Mouse (Mus musculus): ENCODE results near the gene Krtap6-1. TPM values are rescaled to one million over a fixed set of nuclear protein-coding genes. Genes with fewer than 3 reads are reported as not detected.
"Not testable (repeated sequence)": the region's sequence is repeated elsewhere in the genome, so short reads cannot be mapped to it uniquely, and the experiment has no call there.

The Krtap6-1 gene
- total RNA-seq (2021) = not detected
- long read RNA-seq, experiment 1 = 0 reads
- long read RNA-seq, experiment 2 = 0 reads

DNA sequence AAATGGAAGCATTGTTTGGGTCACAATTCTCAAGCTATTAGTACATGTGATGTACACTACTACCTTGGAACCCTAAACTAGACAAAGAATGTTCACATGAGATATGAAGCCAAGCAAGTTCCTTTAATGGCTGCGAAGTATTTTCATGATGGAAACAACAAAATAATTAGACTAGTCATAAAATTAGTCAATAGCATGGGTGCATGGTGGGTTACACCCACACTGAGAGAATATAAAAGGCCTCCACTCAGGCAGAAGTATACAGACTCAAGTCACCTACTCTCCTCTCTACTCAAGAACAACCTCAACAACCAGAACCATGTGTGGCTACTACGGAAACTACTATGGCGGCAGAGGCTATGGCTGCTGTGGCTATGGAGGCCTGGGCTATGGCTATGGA is at the start of gene Krtap6-1:
Krtap6-1 (plus strand) TSS at position 301 of the 400 bp plus-strand sequence.
- DNase-seq; intact Hi-C loops (cut with DNase I): not testable (repeated sequence)

DNA sequence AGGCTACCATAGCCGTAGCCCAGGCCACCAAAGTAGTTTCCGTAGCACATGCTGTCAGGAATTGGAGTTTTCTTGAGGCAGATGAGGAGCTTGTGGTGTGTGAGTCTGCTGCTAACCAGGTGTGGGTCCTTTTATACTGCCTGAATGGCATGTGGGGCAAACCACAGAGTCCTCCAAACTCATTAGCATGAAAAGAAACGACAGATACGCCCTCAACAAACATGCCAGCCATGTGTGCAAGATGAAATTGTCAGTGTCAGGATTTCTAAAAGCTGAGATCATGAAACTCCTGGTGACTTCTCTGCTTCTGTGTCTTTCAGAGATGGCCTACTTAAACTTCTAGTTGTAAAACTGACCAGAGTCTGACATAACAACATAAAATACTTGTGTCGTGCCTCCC is 20.8 kb upstream of the Krtap6-1 start, which contains the start of gene Krtap22-2:
Krtap22-2 (minus strand) TSS at position 101 of the 400 bp plus-strand sequence.
- no peak for DNase-seq
- intact Hi-C loops (cut with DNase I) = no loop called here

DNA sequence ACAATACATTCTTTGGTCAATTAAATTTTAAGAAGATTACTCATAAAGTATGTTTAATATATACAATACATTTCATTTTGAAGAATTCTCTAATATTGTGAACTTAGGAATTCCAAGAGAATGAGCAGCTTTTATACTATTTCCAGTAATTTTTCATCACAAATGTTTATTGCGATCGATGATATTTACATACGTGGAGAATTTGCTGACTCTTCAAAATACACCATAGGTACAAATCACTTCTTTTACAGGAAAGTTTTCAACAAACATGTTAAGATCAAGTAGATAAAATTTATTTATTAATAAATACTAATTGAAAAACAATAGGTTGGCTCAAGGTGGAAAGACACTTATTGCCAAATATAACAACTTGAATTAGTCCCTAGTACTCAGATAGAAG is 17.5 kb upstream of the Krtap6-1 start:
- no peak for DNase-seq
- intact Hi-C loops (cut with DNase I) = no loop called here

DNA sequence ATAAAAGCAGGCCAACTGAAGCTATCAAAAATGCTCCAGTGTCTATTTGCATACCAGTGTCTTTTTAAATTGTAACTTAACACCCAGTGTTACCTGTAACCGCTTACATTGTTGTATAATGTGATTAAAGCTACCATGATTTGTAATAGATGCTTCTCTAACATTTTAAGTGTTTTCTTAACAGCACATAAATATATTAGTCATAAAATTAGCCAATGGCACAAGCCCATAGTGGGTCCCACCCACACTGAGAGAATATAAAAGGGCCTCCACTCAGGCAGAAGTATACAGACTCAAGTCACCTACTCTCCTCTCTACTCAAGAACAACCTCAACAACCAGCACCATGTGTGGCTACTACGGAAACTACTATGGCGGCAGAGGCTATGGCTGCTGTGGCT is 16.5 kb upstream of the Krtap6-1 start, which contains the start of gene Gm10229:
Gm10229 (plus strand) TSS at position 301 of the 400 bp plus-strand sequence.
- DNase-seq; intact Hi-C loops (cut with DNase I): not testable (repeated sequence)

DNA sequence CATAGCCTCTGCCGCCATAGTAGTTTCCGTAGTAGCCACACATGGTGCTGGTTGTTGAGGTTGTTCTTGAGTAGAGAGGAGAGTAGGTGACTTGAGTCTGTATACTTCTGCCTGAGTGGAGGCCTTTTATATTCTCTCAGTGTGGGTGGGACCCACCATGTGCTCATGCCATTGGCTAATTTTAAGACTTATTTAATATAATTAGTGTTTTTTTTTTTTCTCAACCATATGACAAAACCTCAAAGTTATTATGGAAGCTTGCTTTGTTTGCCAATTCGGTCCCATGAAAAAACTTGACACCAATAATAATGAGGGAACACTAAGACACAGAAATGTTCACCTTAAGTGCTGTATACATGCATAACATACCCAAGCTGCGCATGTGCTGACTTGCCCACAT is 9.9 kb downstream of the Krtap6-1 start, which contains the start of gene Gm10228:
Gm10228 (minus strand) TSS at position 101 of the 400 bp plus-strand sequence.
- intact Hi-C loops (cut with DNase I); DNase-seq: not testable (repeated sequence)

DNA sequence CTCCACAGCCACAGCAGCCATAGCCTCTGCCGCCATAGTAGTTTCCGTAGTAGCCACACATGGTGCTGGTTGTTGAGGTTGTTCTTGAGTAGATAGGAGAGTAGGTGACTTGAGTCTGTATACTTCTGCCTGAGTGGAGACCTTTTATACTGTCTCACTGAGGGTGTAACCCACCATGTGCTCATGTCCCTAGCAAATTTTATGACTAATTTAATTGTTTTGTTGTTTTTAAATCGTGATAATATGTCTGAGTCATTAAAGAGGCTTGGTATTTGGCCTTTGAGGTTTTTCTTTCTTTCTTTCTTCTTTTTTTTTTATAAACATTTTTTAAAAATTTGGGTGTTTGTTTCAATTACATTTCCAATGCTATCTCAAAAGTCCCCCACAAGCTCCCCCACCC is 16.3 kb downstream of the Krtap6-1 start, which contains the start of gene Krtap6-5:
Krtap6-5 (minus strand) TSS at position 101 of the 400 bp plus-strand sequence.
- intact Hi-C loops (cut with DNase I) = no loop called here
- DNase-seq = no peak

DNA sequence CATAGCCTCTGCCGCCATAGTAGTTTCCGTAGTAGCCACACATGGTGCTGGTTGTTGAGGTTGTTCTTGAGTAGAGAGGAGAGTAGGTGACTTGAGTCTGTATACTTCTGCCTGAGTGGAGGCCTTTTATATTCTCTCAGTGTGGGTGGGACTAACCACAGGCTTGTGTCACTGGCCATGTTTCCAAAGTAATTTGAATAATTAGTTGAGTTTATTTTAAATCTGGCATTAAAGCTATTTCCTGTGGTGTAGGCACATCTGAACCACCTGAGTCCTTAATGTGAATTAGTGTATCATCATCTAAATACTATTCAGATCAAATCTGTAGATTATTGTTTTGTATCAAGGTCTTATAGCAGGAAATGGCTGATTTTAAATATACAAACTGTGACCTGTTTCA is 32.4 kb downstream of the Krtap6-1 start, which contains the start of gene 1110025L11Rik:
1110025L11Rik (minus strand) TSS at position 101 of the 400 bp plus-strand sequence.
- intact Hi-C loops (cut with DNase I); DNase-seq: not testable (repeated sequence)

DNA sequence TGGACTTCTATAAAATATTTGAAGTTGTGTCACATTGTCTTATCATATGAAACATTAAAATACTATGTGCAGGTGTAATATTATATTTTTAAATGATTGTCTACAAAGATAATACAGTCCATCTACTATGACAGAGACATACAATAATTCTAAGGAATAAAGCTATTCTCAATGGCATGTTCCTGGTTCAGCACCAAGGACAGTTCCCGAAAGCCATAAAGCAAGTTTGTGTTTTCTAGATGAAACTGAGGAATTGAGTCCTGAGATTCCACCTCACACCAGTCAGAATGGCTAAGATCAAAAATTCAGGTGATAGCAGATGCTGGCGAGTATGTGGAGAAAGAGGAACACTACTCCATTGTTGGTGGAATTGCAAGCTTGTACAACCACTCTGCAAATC is 39.5 kb downstream of the Krtap6-1 start:
- DNase-seq; intact Hi-C loops (cut with DNase I): not testable (repeated sequence)

Other genes starting within 250 kb of the Krtap6-1 start
- not detected for gene Gm20741, start 219.5 kb upstream of the Krtap6-1 start, total RNA-seq (2021)
- gene Krtap15, start 211.5 kb upstream of the Krtap6-1 start, total RNA-seq (2021) = not detected
- not detected for gene Krtap14, start 205.6 kb upstream of the Krtap6-1 start, total RNA-seq (2021)
- not detected for gene Krtap19-1, start 162.3 kb upstream of the Krtap6-1 start, total RNA-seq (2021)
- not detected for gene Krtap19-2, start 157.4 kb upstream of the Krtap6-1 start, total RNA-seq (2021)
- not detected for gene Krtap19-3, start 153.7 kb upstream of the Krtap6-1 start, total RNA-seq (2021)
- gene Krtap19-4, start 146.6 kb upstream of the Krtap6-1 start, total RNA-seq (2021) = not detected
- not detected for gene Krtap19-5, start 135.2 kb upstream of the Krtap6-1 start, total RNA-seq (2021)
- gene Krtap19-9b, start 99.4 kb upstream of the Krtap6-1 start, total RNA-seq (2021) = not detected
- gene Krtap16-3, start 68.8 kb upstream of the Krtap6-1 start, total RNA-seq (2021) = not detected
- not detected for gene Krtap22-2, start 20.9 kb upstream of the Krtap6-1 start, total RNA-seq (2021)
- not detected for gene Gm10229, start 16.4 kb upstream of the Krtap6-1 start, total RNA-seq (2021)
- gene Gm10228, start 9.8 kb downstream of the Krtap6-1 start, total RNA-seq (2021) = not detected
- gene Krtap6-5, start 16.2 kb downstream of the Krtap6-1 start, total RNA-seq (2021) = not detected
- not detected for gene 1110025L11Rik, start 32.3 kb downstream of the Krtap6-1 start, total RNA-seq (2021)
- not detected for gene Krtap6-3, start 52.3 kb downstream of the Krtap6-1 start, total RNA-seq (2021)
- gene Gm6358, start 109.2 kb downstream of the Krtap6-1 start, total RNA-seq (2021) = not detected
- not detected for gene Gm10061, start 119.4 kb downstream of the Krtap6-1 start, total RNA-seq (2021)
- not detected for gene Gm9789, start 126.3 kb downstream of the Krtap6-1 start, total RNA-seq (2021)
- gene Gm7735, start 137.8 kb downstream of the Krtap6-1 start, total RNA-seq (2021) = not detected
- gene 1110057P08Rik, start 143.0 kb downstream of the Krtap6-1 start, total RNA-seq (2021) = not detected
- gene Krtap20-2, start 174.2 kb downstream of the Krtap6-1 start, total RNA-seq (2021) = not detected